Mouse (Mus musculus) erythroblast, embryonic 14.5 days (primary cell): ENCODE data around the gene Fam193b.

Source experiments
- GATA1 ChIP-seq: IDR thresholded peaks from 2 replicates; pipeline ENCODE4 v1.6.1; 2012; ENCODE audit warnings: low read length, inconsistent platforms, mixed read lengths
- TAL1 ChIP-seq: IDR thresholded peaks from 3 replicates; pipeline ENCODE4 v1.6.1; 2012; ENCODE audit warnings: low read length, inconsistent platforms, mixed read lengths

DNA sequence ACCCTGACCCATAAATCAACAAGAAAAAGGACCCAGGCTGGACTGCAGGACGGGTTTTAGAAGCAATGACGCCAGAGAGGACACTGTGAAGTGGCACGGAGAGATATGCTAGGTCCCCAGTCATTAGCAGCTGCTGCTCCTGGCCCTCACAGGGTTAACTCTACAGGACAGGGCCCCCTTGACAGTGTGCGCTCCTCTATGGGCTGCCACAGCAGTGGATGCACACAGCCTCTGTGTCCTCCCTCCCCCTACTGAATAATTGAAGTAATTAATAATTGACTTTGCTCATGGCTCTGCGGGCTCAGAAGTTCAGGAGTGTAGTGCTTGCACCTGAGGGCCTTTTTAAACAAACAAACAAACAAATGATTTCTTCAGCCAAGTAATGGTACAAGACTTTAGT is 42.6 kb upstream of the Fam193b start:
- TF ChIP-seq TAL1 (no peak), GATA1 (no peak)
